Mouse (Mus musculus): ENCODE measurements at regions not wholly inside any gene's neighbourhood (a gene's known extent, or its start where the extent isn't known, plus 50 kb on each side); places are given as distances from the start of the nearest gene placed in this dataset.

DNA sequence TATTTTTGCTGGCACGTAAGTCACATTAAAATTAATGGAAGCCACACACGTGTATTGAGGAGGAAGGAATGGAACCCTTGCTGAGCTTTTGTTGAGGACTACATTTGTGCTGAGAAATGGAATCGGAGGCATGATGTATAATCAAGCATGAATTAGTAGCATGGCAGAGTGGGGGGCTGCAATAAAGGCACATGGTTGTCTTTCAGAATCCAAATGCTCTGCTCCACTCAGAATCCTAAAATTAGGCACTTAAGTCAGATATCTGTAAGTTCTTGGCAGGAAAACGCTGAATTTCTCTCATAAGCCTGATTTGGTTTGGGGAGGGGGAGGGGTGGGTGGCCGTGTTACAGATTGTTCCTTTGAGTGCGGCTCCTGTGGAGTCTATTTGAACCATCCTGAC lies 164.7 kb upstream of the Spats2l start:
- no peak overlapping the region for H3K9ac ChIP-seq
- ATAC-seq (ENCODE audit: insufficient number of reproducible peaks, insufficient read depth, low FRiP score, low TSS enrichment): no peak
- no peaks in the 10 kb centered on the region for H3K27me3 ChIP-seq
- H3K9me3 ChIP-seq: no peaks in the 10 kb centered on the region
- no peak overlapping the region for H3K4me3 ChIP-seq
- H3K36me3 ChIP-seq: no peaks in the 10 kb centered on the region
- H3K4me2 ChIP-seq (replicated peaks): no peak overlapping the region
- no peak overlapping the region for H3K27ac ChIP-seq
- 41% methylated on average over 6 of the region's 6 CpGs for WGBS
- H3K4me1 ChIP-seq: peaks cover 12% of the 10 kb centered on the region

DNA sequence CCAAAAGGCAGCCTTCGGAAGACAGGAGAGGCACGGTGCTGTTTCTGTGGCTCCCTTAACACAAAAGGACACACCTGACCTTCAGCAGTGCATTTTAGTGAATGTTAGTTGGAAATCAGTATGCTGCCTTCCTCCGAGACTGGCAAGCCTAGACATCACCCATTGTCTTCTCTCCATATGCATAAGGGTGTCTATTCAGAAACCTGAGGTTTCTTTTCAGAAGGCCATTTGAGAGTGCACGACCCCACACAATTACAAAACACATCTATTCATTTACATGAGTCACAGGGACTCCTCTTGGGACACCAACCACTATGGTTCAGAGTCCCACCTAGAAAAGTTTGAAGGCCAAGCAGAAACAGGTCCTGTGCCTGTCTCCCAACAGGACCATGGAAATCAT lies 161.8 kb upstream of the Spats2l start:
- no peaks in the 10 kb centered on the region for H3K27me3 ChIP-seq
- no peaks in the 10 kb centered on the region for H3K36me3 ChIP-seq
- ATAC-seq (ENCODE audit: insufficient number of reproducible peaks, insufficient read depth, low FRiP score, low TSS enrichment): no peak
- peaks cover 8% of the 10 kb centered on the region for H3K4me1 ChIP-seq
- 76% methylated on average over 4 of the region's 4 CpGs for WGBS
- H3K27ac ChIP-seq: no peak overlapping the region
- no peak overlapping the region for H3K4me2 ChIP-seq (replicated peaks)
- no peaks in the 10 kb centered on the region for H3K9me3 ChIP-seq
- H3K4me3 ChIP-seq: no peak overlapping the region
- no peak overlapping the region for H3K9ac ChIP-seq

DNA sequence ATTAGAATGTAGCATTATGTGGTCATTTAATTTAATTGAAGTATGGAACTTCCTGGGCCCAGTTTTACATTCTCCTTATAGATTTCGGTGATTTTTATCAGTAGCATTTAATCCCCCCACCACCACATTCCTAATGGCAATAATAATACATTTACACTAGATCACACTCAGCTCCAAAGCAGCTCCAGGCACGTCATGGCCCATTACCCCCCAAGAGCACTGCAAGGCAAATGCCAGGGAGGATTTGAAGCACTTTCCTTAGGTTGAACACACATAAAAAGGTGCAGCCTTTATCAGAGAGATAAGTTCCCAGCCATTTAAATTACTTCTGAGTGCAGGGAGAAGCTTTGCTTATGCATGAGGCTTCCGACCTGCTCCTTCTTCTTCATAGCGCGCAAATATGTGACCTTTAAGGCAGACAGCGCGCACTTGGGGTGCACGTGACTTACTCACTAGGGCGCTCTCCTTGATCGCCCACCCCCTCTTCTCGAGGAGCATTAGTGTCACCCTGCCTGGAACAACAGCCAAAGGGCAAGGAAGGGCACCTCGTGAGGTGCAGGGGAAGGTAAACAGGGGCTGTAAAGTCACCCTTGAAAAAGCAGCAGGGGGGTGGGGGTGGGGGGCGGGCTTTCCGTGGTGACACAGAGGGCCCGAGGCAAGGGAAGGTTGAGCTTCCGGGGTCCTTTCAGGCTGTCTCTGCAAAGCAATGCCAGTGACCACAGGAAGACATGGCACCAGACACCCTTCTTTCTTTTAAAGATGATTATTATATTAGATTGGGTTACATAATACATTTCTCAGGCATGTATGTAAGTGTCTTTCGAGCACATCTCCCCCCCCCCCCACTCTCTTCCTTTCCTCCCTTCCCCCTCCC lies 160.8 kb upstream of the Spats2l start:
- peak overlapping the region; percentile 22; the same call in 1 of the 2 replicates for H3K4me3 ChIP-seq
- no peak overlapping the region for H3K27ac ChIP-seq
- no peaks in the 10 kb centered on the region for H3K9me3 ChIP-seq
- ATAC-seq (ENCODE audit: insufficient number of reproducible peaks, insufficient read depth, low FRiP score, low TSS enrichment): no peak
- H3K9ac ChIP-seq: no peak overlapping the region
- H3K27me3 ChIP-seq: no peaks in the 10 kb centered on the region
- H3K4me2 ChIP-seq (replicated peaks): peak overlapping the region; percentile 43
- WGBS: 16% methylated on average over 17 of the region's 17 CpGs
- peaks cover 8% of the 10 kb centered on the region for H3K4me1 ChIP-seq
- no peaks in the 10 kb centered on the region for H3K36me3 ChIP-seq

DNA sequence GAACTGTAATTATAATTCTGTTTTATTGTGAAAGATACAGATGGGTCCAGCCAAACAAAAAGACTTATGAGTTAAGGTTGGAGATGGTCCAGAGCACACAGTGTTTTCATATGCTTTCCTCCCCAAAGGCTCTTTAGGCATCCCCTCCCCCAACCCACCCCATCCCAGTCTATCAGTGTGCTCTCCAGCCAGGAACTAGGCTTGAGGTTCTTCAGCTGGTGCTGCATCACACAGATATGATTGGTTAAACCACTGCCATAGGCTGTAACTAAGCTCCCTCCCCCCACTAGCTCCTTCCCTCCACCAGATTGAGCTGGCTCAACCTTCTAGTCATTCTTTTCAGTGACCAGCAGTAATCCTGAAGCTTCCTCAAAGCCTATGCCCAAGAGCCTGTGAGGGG lies 158.8 kb upstream of the Spats2l start:
- Histone ChIP-seq H3K4me1 (peaks cover 8% of the 10 kb centered on the region), H3K27me3 (no peaks in the 10 kb centered on the region), H3K36me3 (no peaks in the 10 kb centered on the region), H3K9me3 (no peaks in the 10 kb centered on the region), H3K27ac (no peak overlapping the region), H3K4me3 (no peak overlapping the region), H3K9ac (no peak overlapping the region), H3K4me2 (replicated peaks) (no peak overlapping the region)
- ATAC-seq (ENCODE audit: insufficient number of reproducible peaks, insufficient read depth, low FRiP score, low TSS enrichment): no peak

DNA sequence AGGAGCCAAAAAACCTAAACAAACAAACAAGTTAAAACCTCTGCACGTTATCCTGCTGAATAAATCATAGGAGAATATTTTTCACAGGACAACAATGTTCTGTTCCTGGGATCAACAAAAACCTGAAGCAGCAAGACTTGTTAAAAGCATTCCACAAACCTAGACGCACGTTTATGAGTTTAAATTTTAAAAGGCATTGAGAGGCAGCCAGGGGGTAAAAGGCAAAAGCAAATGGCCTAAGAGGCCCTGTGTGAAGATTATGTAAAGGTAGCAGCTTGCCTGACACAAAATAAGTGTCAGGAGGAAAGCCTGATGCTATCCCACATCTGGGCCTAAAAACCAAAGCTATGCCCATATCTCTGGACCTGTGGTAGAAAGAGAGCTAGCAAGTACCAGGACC lies 156.6 kb upstream of the Spats2l start:
- 81% methylated on average over 3 of the region's 3 CpGs for WGBS
- no peak overlapping the region for H3K4me3 ChIP-seq

DNA sequence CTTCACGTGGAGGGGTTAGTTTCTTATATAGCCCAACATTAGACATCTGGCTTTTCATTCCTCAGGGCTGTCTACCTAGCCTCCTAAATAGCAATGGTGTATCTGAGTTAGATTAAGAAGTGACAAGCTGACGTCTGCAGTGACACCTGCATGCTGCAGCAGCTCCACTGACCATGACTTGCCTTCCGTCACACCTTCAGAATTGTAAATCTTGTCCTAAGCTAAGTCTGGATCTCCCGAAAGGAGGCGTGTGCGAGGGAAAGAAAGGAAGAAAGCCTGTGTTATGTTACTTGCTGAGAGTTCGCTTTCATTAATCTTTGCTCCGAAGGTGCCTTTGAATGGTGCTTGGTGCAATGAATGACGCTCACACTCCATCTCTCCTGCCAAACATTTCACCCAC lies 151.4 kb upstream of the Spats2l start:
- Histone ChIP-seq H3K36me3 (no peaks in the 10 kb centered on the region), H3K4me2 (replicated peaks) (no peak overlapping the region), H3K27ac (no peak overlapping the region), H3K4me3 (no peak overlapping the region), H3K9me3 (no peaks in the 10 kb centered on the region), H3K4me1 (no peaks in the 10 kb centered on the region), H3K27me3 (no peaks in the 10 kb centered on the region), H3K9ac (no peak overlapping the region)
- no peak for ATAC-seq (ENCODE audit: insufficient number of reproducible peaks, insufficient read depth, low FRiP score, low TSS enrichment)
- WGBS: 87% methylated on average over 9 of the region's 9 CpGs

More for the DNA sequence above, 156.6 kb upstream of the Spats2l start:
- Histone ChIP-seq H3K4me2 (replicated peaks) (no peak overlapping the region), H3K9ac (no peak overlapping the region), H3K27me3 (no peaks in the 10 kb centered on the region), H3K36me3 (no peaks in the 10 kb centered on the region), H3K27ac (no peak overlapping the region), H3K9me3 (no peaks in the 10 kb centered on the region), H3K4me1 (peaks cover 8% of the 10 kb centered on the region)
- ATAC-seq (ENCODE audit: insufficient number of reproducible peaks, insufficient read depth, low FRiP score, low TSS enrichment): no peak

DNA sequence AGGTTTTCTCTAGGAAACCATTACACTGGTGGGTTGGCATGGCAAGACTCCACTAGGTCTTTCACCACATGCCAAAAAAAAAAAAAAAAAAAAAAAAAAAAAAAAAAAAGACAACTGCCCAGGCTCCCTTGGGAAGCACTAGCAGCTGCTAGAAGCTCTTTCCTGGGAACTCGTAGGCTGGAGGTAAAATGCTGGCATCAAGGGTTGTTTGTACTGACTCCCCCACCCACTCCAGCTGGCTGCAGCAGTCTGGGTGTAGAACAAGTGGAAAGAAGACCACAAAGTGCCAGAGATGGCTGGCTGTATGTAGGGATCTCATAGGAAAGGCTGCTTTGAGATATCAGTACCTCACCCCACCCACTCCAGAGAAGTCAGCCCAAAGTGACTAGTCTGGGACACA lies 140.0 kb upstream of the Spats2l start:
- H3K9ac ChIP-seq: no peak overlapping the region
- H3K36me3 ChIP-seq: no peaks in the 10 kb centered on the region
- H3K4me1 ChIP-seq: no peaks in the 10 kb centered on the region
- H3K4me3 ChIP-seq: no peak overlapping the region
- no peak for ATAC-seq (ENCODE audit: insufficient number of reproducible peaks, insufficient read depth, low FRiP score, low TSS enrichment)
- no peak overlapping the region for H3K4me2 ChIP-seq (replicated peaks)
- no peaks in the 10 kb centered on the region for H3K27me3 ChIP-seq
- H3K27ac ChIP-seq: no peak overlapping the region
- 61% methylated on average over 1 of the region's 1 CpGs for WGBS
- H3K9me3 ChIP-seq: no peaks in the 10 kb centered on the region

DNA sequence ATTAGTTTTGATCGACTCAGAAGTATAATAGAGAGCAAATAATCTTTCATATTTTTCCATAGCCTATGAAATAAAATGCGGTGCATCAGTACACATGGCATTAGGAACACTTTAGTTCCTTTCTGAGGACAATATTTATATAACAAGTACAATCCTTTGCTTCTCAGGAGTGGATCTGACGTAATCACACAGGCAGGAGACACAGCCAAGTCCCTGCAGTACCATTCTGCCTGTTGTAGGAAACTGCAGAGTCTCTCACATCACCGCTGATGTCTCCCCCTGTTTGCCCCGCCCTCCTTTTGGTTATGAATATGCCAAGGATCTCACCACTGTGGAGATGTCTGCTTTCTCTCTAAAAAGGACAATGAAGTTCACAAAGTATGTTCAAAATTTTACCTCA lies 131.8 kb upstream of the Spats2l start:
- Histone ChIP-seq H3K9me3 (no peaks in the 10 kb centered on the region), H3K4me2 (replicated peaks) (no peak overlapping the region), H3K36me3 (no peaks in the 10 kb centered on the region), H3K4me3 (no peak overlapping the region), H3K9ac (no peak overlapping the region), H3K4me1 (no peaks in the 10 kb centered on the region), H3K27me3 (no peaks in the 10 kb centered on the region), H3K27ac (no peak overlapping the region)
- no peak for ATAC-seq (ENCODE audit: insufficient number of reproducible peaks, insufficient read depth, low FRiP score, low TSS enrichment)
- WGBS: 83% methylated on average over 5 of the region's 5 CpGs

DNA sequence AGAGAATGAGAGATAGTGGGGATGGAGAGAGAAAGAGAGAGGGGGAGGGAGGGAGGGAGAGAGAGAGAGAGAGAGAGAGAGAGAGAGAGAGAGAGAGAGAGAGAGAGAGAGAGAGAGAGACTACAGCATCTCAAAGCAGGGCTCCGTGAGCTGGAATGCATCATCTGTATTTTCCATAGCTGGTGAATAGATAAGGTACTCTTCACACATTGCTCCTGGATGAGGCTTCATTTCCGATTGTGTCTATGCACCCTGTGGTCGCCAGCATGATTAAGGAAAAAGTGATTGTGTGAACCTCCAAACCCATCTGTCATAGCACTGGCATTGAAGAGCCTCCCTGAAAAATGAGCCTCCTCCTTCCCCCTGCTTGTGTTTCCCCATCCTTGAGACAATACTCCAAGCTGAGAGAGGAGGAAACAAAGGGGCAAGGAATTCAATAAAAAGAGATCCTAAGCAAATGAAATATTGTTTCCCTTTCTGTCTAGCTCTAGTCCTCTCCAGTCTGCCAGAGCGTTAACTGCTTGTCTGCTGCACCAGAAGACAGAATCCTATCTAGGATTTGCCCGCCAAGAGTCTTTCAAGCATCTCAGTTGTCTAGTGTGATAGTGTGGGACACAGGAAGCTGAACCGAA lies 130.4 kb upstream of the Spats2l start:
- no peak overlapping the region for H3K4me2 ChIP-seq (replicated peaks)
- no peaks in the 10 kb centered on the region for H3K4me1 ChIP-seq
- H3K4me3 ChIP-seq: no peak overlapping the region
- no peaks in the 10 kb centered on the region for H3K27me3 ChIP-seq
- no peak for ATAC-seq (ENCODE audit: insufficient number of reproducible peaks, insufficient read depth, low FRiP score, low TSS enrichment)
- no peaks in the 10 kb centered on the region for H3K9me3 ChIP-seq
- H3K36me3 ChIP-seq: no peaks in the 10 kb centered on the region
- WGBS: 68% methylated on average over 6 of the region's 6 CpGs
- no peak overlapping the region for H3K27ac ChIP-seq
- H3K9ac ChIP-seq: no peak overlapping the region

DNA sequence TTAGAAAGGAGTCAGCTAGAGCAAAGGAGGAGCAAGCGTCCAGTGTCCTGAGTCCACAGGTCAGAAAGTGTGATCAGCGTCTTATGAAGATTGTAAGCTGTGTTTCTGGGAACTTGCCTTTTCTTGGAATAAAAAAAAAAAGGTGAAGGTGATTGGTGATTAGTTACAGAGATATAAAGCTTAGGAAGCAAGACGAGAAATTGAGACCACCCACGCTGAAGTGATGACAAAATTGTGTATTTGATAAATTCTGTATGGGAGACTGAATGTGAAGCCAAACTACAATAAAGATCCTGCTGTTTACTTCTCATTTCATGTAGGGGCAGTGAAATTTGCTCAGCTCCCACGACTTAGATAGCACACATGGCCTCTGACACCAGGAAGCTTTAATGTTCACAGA lies 109.0 kb upstream of the Spats2l start:
- H3K4me3 ChIP-seq: no peak overlapping the region
- H3K27me3 ChIP-seq: no peaks in the 10 kb centered on the region
- no peak overlapping the region for H3K4me2 ChIP-seq (replicated peaks)
- WGBS: 58% methylated on average over 5 of the region's 5 CpGs
- no peaks in the 10 kb centered on the region for H3K4me1 ChIP-seq
- no peak overlapping the region for H3K27ac ChIP-seq
- no peaks in the 10 kb centered on the region for H3K9me3 ChIP-seq
- no peak for ATAC-seq (ENCODE audit: insufficient number of reproducible peaks, insufficient read depth, low FRiP score, low TSS enrichment)
- H3K9ac ChIP-seq: no peak overlapping the region
- H3K36me3 ChIP-seq: no peaks in the 10 kb centered on the region

DNA sequence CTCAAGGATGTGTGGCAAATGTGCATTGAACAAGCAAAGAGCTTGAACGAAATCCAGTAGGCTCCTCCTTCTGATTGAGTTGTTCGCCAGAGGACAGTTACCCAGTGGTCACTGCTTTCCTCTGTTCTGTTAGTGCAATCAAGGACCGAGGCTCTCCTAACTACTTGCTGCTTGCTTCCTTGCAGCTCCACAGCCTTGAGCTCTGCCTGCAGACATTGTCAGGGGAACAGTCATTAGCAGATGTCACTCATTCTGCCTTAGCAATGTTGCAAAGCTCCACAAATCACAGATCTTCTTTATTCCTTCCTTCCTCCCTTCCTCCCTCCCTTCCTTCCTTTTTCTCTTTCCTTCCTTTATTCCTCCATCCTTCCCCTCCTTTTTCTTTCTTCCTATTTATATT lies 108.2 kb upstream of the Spats2l start:
- Histone ChIP-seq H3K4me3 (no peak overlapping the region), H3K4me1 (no peaks in the 10 kb centered on the region)

DNA sequence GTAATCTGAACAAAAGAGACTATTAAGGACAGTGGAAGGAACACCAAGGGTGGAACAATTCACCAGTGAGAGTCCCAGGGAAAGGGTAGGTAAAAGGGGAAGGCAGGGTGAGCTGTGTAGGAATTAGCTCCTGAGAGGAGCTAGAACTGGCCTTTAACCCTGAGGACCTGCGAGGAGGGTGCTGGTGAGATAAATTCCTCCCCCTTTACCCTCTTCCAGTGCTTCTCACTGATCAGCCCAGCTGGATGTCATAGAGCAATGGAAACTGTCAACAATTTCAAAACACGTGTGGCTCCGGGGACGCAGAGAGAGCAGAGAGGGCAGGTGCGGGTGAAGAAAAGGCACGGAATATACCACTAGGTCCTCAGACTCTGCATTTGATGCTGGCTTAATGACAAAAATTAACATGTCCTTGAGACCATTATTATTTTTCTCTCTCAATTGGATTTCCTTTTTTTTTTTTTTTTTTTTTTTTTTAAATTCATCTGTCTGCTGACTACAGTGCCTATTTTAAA lies 107.7 kb upstream of the Spats2l start:
- H3K9ac ChIP-seq: no peak overlapping the region
- H3K9me3 ChIP-seq: no peaks in the 10 kb centered on the region
- no peak overlapping the region for H3K27ac ChIP-seq
- WGBS: 50% methylated on average over 6 of the region's 6 CpGs
- no peak overlapping the region for H3K4me2 ChIP-seq (replicated peaks)
- no peak for ATAC-seq (ENCODE audit: insufficient number of reproducible peaks, insufficient read depth, low FRiP score, low TSS enrichment)
- H3K27me3 ChIP-seq: no peaks in the 10 kb centered on the region
- H3K36me3 ChIP-seq: no peaks in the 10 kb centered on the region
- H3K4me1 ChIP-seq: no peaks in the 10 kb centered on the region
- H3K4me3 ChIP-seq: no peak overlapping the region

More for the DNA sequence above, 108.2 kb upstream of the Spats2l start:
- WGBS: 53% methylated on average over 3 of the region's 3 CpGs
- Histone ChIP-seq H3K27ac (no peak overlapping the region), H3K9me3 (no peaks in the 10 kb centered on the region), H3K4me2 (replicated peaks) (no peak overlapping the region), H3K36me3 (no peaks in the 10 kb centered on the region), H3K27me3 (no peaks in the 10 kb centered on the region), H3K9ac (no peak overlapping the region)
- no peak for ATAC-seq (ENCODE audit: insufficient number of reproducible peaks, insufficient read depth, low FRiP score, low TSS enrichment)
